Mouse (Mus musculus): ENCODE measurements around the gene Msrb1. TPM values are rescaled to one million over a fixed set of nuclear protein-coding genes. Genes with fewer than 3 reads are reported as not detected.

Gene Msrb1
- total RNA-seq, 2 experiments from 2014 or later, result 75.1 to 93.3 TPM

- no peak for DNase-seq
Measured at GRCm38 (mm10) chr17:24743896-24744295, 7.5 kb downstream of the Msrb1 start.

GRCm38 (mm10) chr17:24744381-24744780 is 7.9 kb downstream of the Msrb1 start:
- DNase-seq, result no peak

GRCm38 (mm10) chr17:24745526-24746497 is 9.4 kb downstream of the Msrb1 start:
- peak; percentile 89 for DNase-seq

GRCm38 (mm10) chr17:24746986-24747385 is 10.5 kb downstream of the Msrb1 start:
- no peak for DNase-seq

GRCm38 (mm10) chr17:24751528-24751927 is 15.1 kb downstream of the Msrb1 start:
- DNase-seq, result no peak

GRCm38 (mm10) chr17:24752415-24753394 is 16.3 kb downstream of the Msrb1 start, which contains the start of gene Hs3st6:
Hs3st6 (plus strand) TSS chr17:24752988.
- peak; percentile 53 for DNase-seq

GRCm38 (mm10) chr17:24757394-24757793 is 21.0 kb downstream of the Msrb1 start:
- DNase-seq, result no peak

- DNase-seq, result no peak
Measured at GRCm38 (mm10) chr17:24761121-24761520, 24.7 kb downstream of the Msrb1 start.

- DNase-seq, result no peak
Measured at GRCm38 (mm10) chr17:24765016-24765905, 28.8 kb downstream of the Msrb1 start.

GRCm38 (mm10) chr17:24766266-24766875 is 29.9 kb downstream of the Msrb1 start:
- no peak for DNase-seq

- no peak for DNase-seq
Measured at GRCm38 (mm10) chr17:24769146-24769545, 32.7 kb downstream of the Msrb1 start.

- no peak for DNase-seq
Measured at GRCm38 (mm10) chr17:24773241-24773640, 36.8 kb downstream of the Msrb1 start.

- no peak for DNase-seq
Measured at GRCm38 (mm10) chr17:24775173-24775572, 38.7 kb downstream of the Msrb1 start.

- DNase-seq, result no peak
Measured at GRCm38 (mm10) chr17:24777073-24777472, 40.6 kb downstream of the Msrb1 start.

- DNase-seq, result no peak
Measured at GRCm38 (mm10) chr17:24780821-24781220, 44.4 kb downstream of the Msrb1 start.

GRCm38 (mm10) chr17:24792190-24792589 is 55.7 kb downstream of the Msrb1 start:
- no peak for DNase-seq

Other genes with a start within 250 kb of the Msrb1 start
- gene Caskin1, start 248.0 kb upstream of the Msrb1 start, total RNA-seq (2021), result 10 to 100 TPM; 11.1 to 26.5 TPM
- gene Traf7, start 208.7 kb upstream of the Msrb1 start, total RNA-seq (2021), result 100 to 1,000 TPM in 1 of 2 experiments, 10 to 100 TPM in 1; 83.5 to 104 TPM
- gene Rab26, start 202.4 kb upstream of the Msrb1 start, total RNA-seq (2021), result 1 to 10 TPM; 1.2 to 1.5 TPM
- gene Pkd1, start 186.8 kb upstream of the Msrb1 start, total RNA-seq (2021), result 10 to 100 TPM; 40.2 to 51.0 TPM
- 100 to 1,000 TPM in 1 of 2 experiments, 10 to 100 TPM in 1; 84.9 to 110 TPM for gene Tsc2, start 104.0 kb upstream of the Msrb1 start, total RNA-seq (2021)
- 10 to 100 TPM in 1 of 2 experiments, 1 to 10 TPM in 1; 6.4 to 11.6 TPM for gene Nthl1, start 104.0 kb upstream of the Msrb1 start, total RNA-seq (2021)
- gene Slc9a3r2, start 86.3 kb upstream of the Msrb1 start, total RNA-seq (2021), result 10 to 100 TPM; 66.9 to 72.8 TPM
- not detected for gene Npw, start 78.2 kb upstream of the Msrb1 start, total RNA-seq (2021)
- gene Zfp598, start 67.0 kb upstream of the Msrb1 start, total RNA-seq (2021), result 10 to 100 TPM; 38.9 to 42.2 TPM
- 10 to 100 TPM in 1 of 2 experiments, 1 to 10 TPM in 1; 5.8 to 11.7 TPM for gene Syngr3, start 46.7 kb upstream of the Msrb1 start, total RNA-seq (2021)
- 10 to 100 TPM; 36.0 to 36.8 TPM for gene Gfer, start 40.5 kb upstream of the Msrb1 start, total RNA-seq (2021)
- 1 to 10 TPM; 4.3 to 6.6 TPM for gene Noxo1, start 40.4 kb upstream of the Msrb1 start, total RNA-seq (2021)
- 10 to 100 TPM; 39.1 to 39.9 TPM for gene Tbl3, start 29.0 kb upstream of the Msrb1 start, total RNA-seq (2021)
- gene Rnf151, start 18.6 kb upstream of the Msrb1 start, total RNA-seq (2021), result under 1 TPM in 1 of 2 experiments, not detected in 1; 0.24 TPM
- 100 to 1,000 TPM; 785 to 825 TPM for gene Rps2, start 18.5 kb upstream of the Msrb1 start, total RNA-seq (2021)
- gene Ndufb10, start 12.2 kb upstream of the Msrb1 start, total RNA-seq (2021), result 100 to 1,000 TPM; 422 to 522 TPM
- 10 to 100 TPM; 12.0 to 51.3 TPM for gene Rpl3l, start 8.8 kb upstream of the Msrb1 start, total RNA-seq (2021)
- gene Hs3st6, start 16.3 kb downstream of the Msrb1 start, total RNA-seq (2021), result 1 to 10 TPM; 1.6 to 2.0 TPM
- under 1 TPM; 0.48 to 0.75 TPM for gene Meiob, start 67.6 kb downstream of the Msrb1 start, total RNA-seq (2021)
- 100 to 1,000 TPM; 132 to 147 TPM for gene Hagh, start 103.5 kb downstream of the Msrb1 start, total RNA-seq (2021)
- 10 to 100 TPM; 43.4 to 52.2 TPM for gene Fahd1, start 113.7 kb downstream of the Msrb1 start, total RNA-seq (2021)
- 10 to 100 TPM in 1 of 2 experiments, 1 to 10 TPM in 1; 9.1 to 17.1 TPM for gene Igfals, start 129.4 kb downstream of the Msrb1 start, total RNA-seq (2021)
- gene Nubp2, start 149.7 kb downstream of the Msrb1 start, total RNA-seq (2021), result 10 to 100 TPM; 42.2 to 43.7 TPM
- gene Spsb3, start 150.0 kb downstream of the Msrb1 start, total RNA-seq (2021), result 10 to 100 TPM; 31.5 to 35.6 TPM
- gene Eme2, start 158.4 kb downstream of the Msrb1 start, total RNA-seq (2021), result 10 to 100 TPM; 30.2 to 45.4 TPM
- 100 to 1,000 TPM; 123 to 140 TPM for gene Mrps34, start 158.5 kb downstream of the Msrb1 start, total RNA-seq (2021)
- gene Nme3, start 159.9 kb downstream of the Msrb1 start, total RNA-seq (2021), result 10 to 100 TPM; 43.6 to 51.3 TPM
- gene Mapk8ip3, start 200.3 kb downstream of the Msrb1 start, total RNA-seq (2021), result 100 to 1,000 TPM in 1 of 2 experiments, 10 to 100 TPM in 1; 63.8 to 110 TPM
- gene Jpt2, start 224.0 kb downstream of the Msrb1 start, total RNA-seq (2021), result 10 to 100 TPM; 38.4 to 44.4 TPM

Measured in adrenal gland, postnatal 10 days (tissue).